Mouse (Mus musculus) ES-Bruce4 (cell line): ENCODE data around the gene Rhob. TPM values are rescaled to one million over a fixed set of nuclear protein-coding genes. Genes with fewer than 3 reads are reported as not detected.

ENCODE experiments used
- H3K27ac ChIP-seq: 2 replicates; pipeline ENCODE4 v1.5.1; 2012; ENCODE audit warnings: low read length, inconsistent platforms; ENCODE audit not compliant: insufficient read depth
- H3K27me3 ChIP-seq: 2 replicates; pipeline ENCODE4 v1.6.1; 2012; ENCODE audit warnings: mild to moderate bottlenecking, low read length, inconsistent platforms; ENCODE audit not compliant: control insufficient read depth, poor library complexity, insufficient read depth, severe bottlenecking
- H3K36me3 ChIP-seq: 2 replicates; pipeline ENCODE4 v1.6.1; 2012; ENCODE audit warnings: inconsistent platforms, mild to moderate bottlenecking, low read length, moderate library complexity; ENCODE audit not compliant: control insufficient read depth, poor library complexity, insufficient read depth, severe bottlenecking
- H3K4me1 ChIP-seq: one replicate; pipeline ENCODE4 v1.8.1; 2011; ENCODE audit warnings: low read length; ENCODE audit not compliant: control insufficient read depth, insufficient read depth
- H3K4me3 ChIP-seq: 2 replicates; pipeline ENCODE4 v1.5.1; 2011; ENCODE audit warnings: low read depth, mild to moderate bottlenecking, low read length
- H3K9ac ChIP-seq: 2 replicates; pipeline ENCODE4 v1.6.1; 2012; ENCODE audit warnings: low read depth, mild to moderate bottlenecking, inconsistent platforms; ENCODE audit not compliant: poor library complexity, severe bottlenecking
- H3K9me3 ChIP-seq: replicated peaks from 2 replicates; pipeline ENCODE4 v1.6.1; 2012; ENCODE audit warnings: mild to moderate bottlenecking, low read length, inconsistent platforms; ENCODE audit not compliant: control insufficient read depth, poor library complexity, insufficient read depth, severe bottlenecking
- CTCF ChIP-seq: IDR thresholded peaks from one replicate; pipeline ENCODE4 v1.8.1; 2011; ENCODE audit warnings: low read depth, low read length
- EP300 ChIP-seq: IDR thresholded peaks from 2 replicates; pipeline ENCODE4 v1.6.1; 2011; ENCODE audit warnings: low read depth, low read length; ENCODE audit not compliant: insufficient read depth
- POLR2A ChIP-seq: IDR thresholded peaks from one replicate; pipeline ENCODE4 v1.8.1; 2011; ENCODE audit warnings: low read length; ENCODE audit not compliant: insufficient read depth
- polyA plus RNA-seq: library from polyadenylated mRNA; stranded (reverse); fragments of >200 nt; gene quantifications from 2 replicates; pipeline ENCODE4 v1.2.4, GENCODE M21; 2011; ENCODE audit warnings: low read depth; ENCODE audit not compliant: missing spikeins, insufficient read depth, insufficient read length

Rhob gene
- polyA plus RNA-seq, 1 experiment, result 20.0 TPM

GRCm38 (mm10) chr12:8497314-8497706, 2.5 kb downstream of the Rhob start:
- no peaks in the 10 kb centered on the region for H3K27me3 ChIP-seq
- no peaks in the 10 kb centered on the region for H3K9me3 ChIP-seq
- peaks cover 2% of the 10 kb centered on the region for H3K4me1 ChIP-seq
- TF ChIP-seq EP300, result no peak
- no peak for TF ChIP-seq POLR2A
- no peak for TF ChIP-seq CTCF
- no peak overlapping the region for H3K9ac ChIP-seq
- H3K4me3 ChIP-seq, result no peak overlapping the region
- H3K36me3 ChIP-seq, result no peaks in the 10 kb centered on the region
- no peak overlapping the region for H3K27ac ChIP-seq

GRCm38 (mm10) chr12:8496679-8497313, 3.0 kb downstream of the Rhob start:
- TF ChIP-seq EP300 (no peak), POLR2A (no peak), CTCF (no peak)
- Histone ChIP-seq H3K9ac (no peak overlapping the region), H3K9me3 (no peaks in the 10 kb centered on the region), H3K36me3 (no peaks in the 10 kb centered on the region), H3K27me3 (no peaks in the 10 kb centered on the region), H3K27ac (no peak overlapping the region), H3K4me3 (no peak overlapping the region), H3K4me1 (peaks cover 2% of the 10 kb centered on the region)

- peaks cover 2% of the 10 kb centered on the region for H3K4me1 ChIP-seq
- H3K27ac ChIP-seq, result no peak overlapping the region
- no peaks in the 10 kb centered on the region for H3K27me3 ChIP-seq
- no peak overlapping the region for H3K9ac ChIP-seq
- H3K36me3 ChIP-seq, result no peaks in the 10 kb centered on the region
- TF ChIP-seq POLR2A (no peak), EP300 (no peak), CTCF (no peak)
- H3K4me3 ChIP-seq, result no peak overlapping the region
- no peaks in the 10 kb centered on the region for H3K9me3 ChIP-seq
Measured at GRCm38 (mm10) chr12:8495881-8496678, 3.7 kb downstream of the Rhob start.

GRCm38 (mm10) chr12:8494675-8495074, 5.1 kb downstream of the Rhob start:
- Histone ChIP-seq H3K4me3 (no peak overlapping the region), H3K9me3 (no peaks in the 10 kb centered on the region), H3K27ac (no peak overlapping the region), H3K36me3 (no peaks in the 10 kb centered on the region), H3K9ac (no peak overlapping the region), H3K27me3 (no peaks in the 10 kb centered on the region), H3K4me1 (peaks cover 2% of the 10 kb centered on the region)
- TF ChIP-seq POLR2A (no peak), EP300 (no peak), CTCF (no peak)

GRCm38 (mm10) chr12:8493386-8493785, 6.4 kb downstream of the Rhob start:
- Histone ChIP-seq H3K27me3 (no peaks in the 10 kb centered on the region), H3K9ac (no peak overlapping the region), H3K27ac (no peak overlapping the region), H3K36me3 (no peaks in the 10 kb centered on the region), H3K9me3 (no peaks in the 10 kb centered on the region), H3K4me3 (no peak overlapping the region), H3K4me1 (peaks cover 2% of the 10 kb centered on the region)
- TF ChIP-seq CTCF, result no peak
- TF ChIP-seq POLR2A, result no peak
- no peak for TF ChIP-seq EP300

DNA sequence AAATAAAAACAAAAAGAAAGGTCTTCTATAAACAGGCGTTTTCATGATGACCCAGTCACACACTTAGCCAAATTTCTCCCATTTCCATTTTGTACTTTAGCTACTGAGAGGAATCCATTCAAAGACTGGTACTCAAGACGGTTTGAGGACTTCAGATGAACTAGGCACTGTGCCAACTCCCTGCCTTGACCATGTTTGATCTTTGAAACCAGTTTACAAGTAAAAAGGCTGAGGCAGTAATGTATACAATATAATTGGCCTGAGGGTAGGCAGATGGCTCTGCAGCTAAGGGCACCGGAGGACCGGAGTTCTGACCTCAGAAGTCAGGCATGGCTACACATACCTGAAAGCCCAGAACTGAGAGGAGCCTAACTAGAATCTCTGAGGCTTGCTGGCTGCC, 10.7 kb downstream of the Rhob start:
- no peaks in the 10 kb centered on the region for H3K9me3 ChIP-seq
- H3K4me3 ChIP-seq, result no peak overlapping the region
- H3K9ac ChIP-seq, result no peak overlapping the region
- no peaks in the 10 kb centered on the region for H3K36me3 ChIP-seq
- no peaks in the 10 kb centered on the region for H3K4me1 ChIP-seq
- TF ChIP-seq POLR2A (no peak), CTCF (no peak), EP300 (no peak)
- H3K27ac ChIP-seq, result no peak overlapping the region
- H3K27me3 ChIP-seq, result no peaks in the 10 kb centered on the region
